Mouse (Mus musculus) thymus, adult 2 months (tissue): ENCODE data around the gene Tmem229a.

Source experiments
- CTCF ChIP-seq: fragments of 200-500 bp; IDR thresholded peaks from 2 replicates; pipeline ENCODE4 v1.5.1; 2012; ENCODE audit warnings: mild to moderate bottlenecking, control low read depth, low read length, moderate library complexity, borderline replicate concordance; ENCODE audit not compliant: control insufficient read depth, poor library complexity, insufficient read depth; ENCODE audit errors: extremely low read depth
- POLR2A ChIP-seq: fragments of 200-500 bp; IDR thresholded peaks from 2 replicates; pipeline ENCODE4 v1.6.1; 2012; ENCODE audit warnings: mild to moderate bottlenecking, low read length, control low read depth, moderate library complexity; ENCODE audit not compliant: control insufficient read depth, poor library complexity, insufficient read depth; ENCODE audit errors: extremely low read depth

DNA sequence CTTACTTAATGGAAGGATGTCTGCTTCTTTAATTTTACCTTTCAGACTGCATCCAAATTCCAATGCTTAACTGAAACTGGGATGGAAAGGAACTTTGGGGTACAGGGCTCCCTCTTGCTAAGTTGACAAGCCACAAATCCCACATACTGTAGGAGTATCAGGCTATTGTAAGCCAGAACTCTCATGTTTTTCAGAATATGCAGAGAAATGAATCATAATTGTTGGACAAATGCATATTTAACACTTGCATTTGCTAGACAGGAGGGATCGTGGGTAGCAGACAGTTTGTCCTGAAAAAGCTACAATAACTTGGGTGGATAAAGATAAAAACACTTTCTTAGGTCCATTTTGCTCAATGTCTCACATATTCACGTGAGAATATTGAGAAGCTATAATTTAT is 37.7 kb upstream of the Tmem229a start:
- TF ChIP-seq CTCF (no peak), POLR2A (no peak)
